In genomic region chr12:5637571-5638275, GRCm38 (mm10) we compare ENCODE assay signal across 13 mouse cellular contexts.
DNase-seq lines count a peak whose midpoint lies in the region.
"Had no signal": no experiment of that assay in that cellular context is flagged by ENCODE, and none has a peak within 500 bp of the region (broad histone marks: within the 10 kb centered on the region; RNA-seq: fewer than 3 reads in every experiment).

No protein-coding gene starts in this region.

- intact Hi-C loops in left cerebral cortex, postnatal 10 days (cut with DNase I), result no loop called here

- peak; percentile 16 to 25 for DNase-seq in cerebellum, postnatal 14 days
- DNase-seq in cerebellum, adult 11 months, result no peak
- DNase-seq in left cerebral cortex, postnatal 10 days (ENCODE audit: extremely low spot score in 1 of 2, low spot score in 2 of 2), result peak; percentile 18 to 39
- no peak for DNase-seq in left cerebral cortex, adult 9 months (ENCODE audit: low spot score in 2 of 2)
- DNase-seq in right cerebral cortex, postnatal 4 days, result peak; percentile 12
- DNase-seq in right cerebral cortex, postnatal 14 days, result no peak
- DNase-seq in natural killer cell, adult 2 months (ENCODE audit: low spot score in 2 of 2), result no peak
- DNase-seq in spleen, adult 12 weeks (ENCODE audit: low spot score), result no peak
- DNase-seq: cerebellum, adult 18-20 months; heart, postnatal 36 days; kidney, postnatal 4 days; liver, embryonic 13.5 days; thymus, postnatal 14 days had no signal

Comparison
In these comparisons a context has a peak if more than half of its experiments do, and no peak if none do; other contexts are left out.
1. DNase-seq: peak in cerebellum, postnatal 14 days (2 of 2), left cerebral cortex, postnatal 10 days (2 of 2) and right cerebral cortex, postnatal 4 days (single experiment); none in cerebellum, adult 11 months (single experiment), left cerebral cortex, adult 9 months (0 of 2), right cerebral cortex, postnatal 14 days (single experiment), natural killer cell, adult 2 months (0 of 2) and spleen, adult 12 weeks (single experiment).